9 mouse cellular contexts compared by ENCODE assay signal in the genomic region with DNA sequence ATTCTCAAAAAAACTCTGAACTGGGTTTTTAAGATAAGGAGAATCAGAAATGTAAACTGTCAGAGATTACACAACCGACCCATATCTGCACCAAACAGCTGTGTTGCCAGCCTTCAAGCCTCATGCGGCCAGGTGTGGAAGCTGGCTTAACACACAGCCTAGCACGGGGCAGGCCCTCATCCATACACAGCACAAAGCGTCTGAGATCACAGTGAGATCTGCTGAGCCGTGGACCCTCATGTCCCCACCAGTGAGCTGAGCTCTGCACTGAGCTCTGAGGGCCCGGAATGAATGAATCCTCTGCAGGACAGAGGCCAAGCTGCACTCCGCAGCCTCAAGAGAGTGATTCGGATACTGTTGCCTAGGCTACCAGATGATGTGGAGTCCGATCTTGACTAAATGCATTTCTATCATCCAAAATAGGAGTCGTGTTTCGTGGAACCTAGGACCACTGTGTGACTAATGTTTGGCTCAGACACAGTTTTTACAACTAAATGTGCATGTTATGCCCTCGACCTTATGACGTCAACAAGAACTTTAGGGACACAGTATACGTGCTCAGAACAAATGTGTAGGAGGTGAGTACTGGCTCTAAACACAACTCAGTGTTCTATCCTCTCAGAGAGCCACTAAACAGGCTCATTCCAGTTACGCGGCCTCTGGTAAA. TPM values are rescaled to one million over a fixed set of nuclear protein-coding genes. Genes with fewer than 3 reads are reported as not detected.
DNase-seq lines count a peak whose midpoint lies in the region; ATAC-seq lines count a peak whose summit lies in the region.
"Had no signal": no experiment of that assay in that cellular context is flagged by ENCODE, and none has a peak within 500 bp of the region (broad histone marks: within the 10 kb centered on the region; RNA-seq: fewer than 3 reads in every experiment).

No protein-coding gene starts in this region.

- no peak for DNase-seq in midbrain, embryonic 11.5 days (ENCODE audit: low spot score, missing footprints)
- no peak for DNase-seq in midbrain, embryonic 10.5 days (ENCODE audit: low spot score)
- peak; percentile 42 for DNase-seq in thymus, postnatal 14 days
- no peak for DNase-seq in lung, adult 18-20 months
- no peak for DNase-seq in urinary bladder, adult 18-20 months (ENCODE audit: low spot score in 2 of 2)
- DNase-seq: cerebellum, postnatal 14 days had no signal

- no peaks in the 10 kb centered on the region for H3K9me3 ChIP-seq in midbrain, embryonic 11.5 days (ENCODE audit: control insufficient read depth, low read length)
- no peaks in the 10 kb centered on the region for H3K9me3 ChIP-seq in midbrain, embryonic 10.5 days (replicated peaks)
- no peaks in the 10 kb centered on the region for H3K9me3 ChIP-seq in liver, embryonic 12.5 days (replicated peaks)
- H3K9me3 ChIP-seq: heart, embryonic 15.5 days had no signal

- no peak overlapping the region for H3K9ac ChIP-seq in midbrain, embryonic 11.5 days (ENCODE audit: low read length)
- no peak overlapping the region for H3K9ac ChIP-seq in liver, embryonic 12.5 days
- H3K9ac ChIP-seq: heart, embryonic 15.5 days had no signal

- H3K4me1 ChIP-seq in midbrain, embryonic 11.5 days (ENCODE audit: control insufficient read depth, insufficient read depth, low read length): peaks cover 11% of the 10 kb centered on the region
- H3K4me1 ChIP-seq in midbrain, embryonic 10.5 days: peaks cover 49% of the 10 kb centered on the region
- H3K4me1 ChIP-seq in liver, embryonic 12.5 days: peaks cover 36% of the 10 kb centered on the region

- H3K4me3 ChIP-seq in midbrain, embryonic 11.5 days (ENCODE audit: low read depth, low read length): no peak overlapping the region
- no peak overlapping the region for H3K4me3 ChIP-seq in midbrain, embryonic 10.5 days
- H3K4me3 ChIP-seq in liver, embryonic 12.5 days: no peak overlapping the region
- H3K4me3 ChIP-seq: heart, embryonic 15.5 days had no signal

- 72% methylated on average over 16 of the region's 16 CpGs for WGBS in midbrain, embryonic 11.5 days
- WGBS in midbrain, embryonic 10.5 days: 82% methylated on average over 16 of the region's 16 CpGs
- 56% methylated on average over 16 of the region's 16 CpGs for WGBS in liver, embryonic 12.5 days (ENCODE audit: insufficient replicate concordance)

- H3K27me3 ChIP-seq in midbrain, embryonic 11.5 days (ENCODE audit: control insufficient read depth, insufficient read depth, low read length): no peaks in the 10 kb centered on the region
- peaks cover 1% of the 10 kb centered on the region; the same call in 1 of the 2 replicates for H3K27me3 ChIP-seq in midbrain, embryonic 10.5 days (ENCODE audit: low read depth, poor library complexity, severe bottlenecking)
- H3K27me3 ChIP-seq in liver, embryonic 12.5 days (replicated peaks): no peaks in the 10 kb centered on the region; the same call in 1 of the 2 replicates
- H3K27me3 ChIP-seq: heart, embryonic 15.5 days had no signal

- no peak overlapping the region for H3K27ac ChIP-seq in midbrain, embryonic 11.5 days (ENCODE audit: low read depth, low read length)
- no peak overlapping the region for H3K27ac ChIP-seq in midbrain, embryonic 10.5 days (replicated peaks)
- H3K27ac ChIP-seq in liver, embryonic 12.5 days: peak overlapping the region; percentile 49; the same call in 1 of the 2 replicates

- H3K36me3 ChIP-seq in midbrain, embryonic 11.5 days (ENCODE audit: control insufficient read depth, insufficient read depth, low read length): no peaks in the 10 kb centered on the region
- H3K36me3 ChIP-seq in midbrain, embryonic 10.5 days: peaks cover 15% of the 10 kb centered on the region
- H3K36me3 ChIP-seq in liver, embryonic 12.5 days: peaks cover 47% of the 10 kb centered on the region

- peak; percentile 50 for ATAC-seq in midbrain, embryonic 11.5 days (ENCODE audit: low FRiP score)
- 0 out of 2 replicates have a peak, but pooled peaks have one; percentile 26 for ATAC-seq in erythroid progenitor cell, adult 5-6 weeks (replicated peaks; ENCODE audit: low FRiP score, poor library complexity, severe bottlenecking)
- ATAC-seq in liver, embryonic 12.5 days: peak; percentile 83

- H3K4me2 ChIP-seq in midbrain, embryonic 11.5 days: no peak overlapping the region
- H3K4me2 ChIP-seq in liver, embryonic 12.5 days: no peak overlapping the region
- H3K4me2 ChIP-seq: heart, embryonic 15.5 days had no signal

RNA-seq across cellular contexts. Expression of gene Ern1, which starts 27.6 kb away (rescaled TPM):
- polyA plus RNA-seq in midbrain, embryonic 11.5 days (2014; fragmentation: Nextera tagmentation; extraction: Ambion mirVana): 4.6 and 5.5 TPM in 2 replicates
- polyA plus RNA-seq in midbrain, embryonic 10.5 days (2016; fragmentation: Nextera tagmentation; extraction: Ambion mirVana): 5.0 and 5.2 TPM in 2 replicates
- 8.8 and 11.9 TPM in 2 replicates for total RNA-seq in erythroid progenitor cell, adult 5-6 weeks (2015; ENCODE audit: low replicate concordance)
- total RNA-seq in erythroid progenitor cell, adult 5-6 weeks (2017; ENCODE audit: low replicate concordance): 5.9 and 6.7 TPM in 2 replicates
- 6.7 and 6.8 TPM in 2 replicates for polyA plus RNA-seq in liver, embryonic 12.5 days (2016; fragmentation: Nextera tagmentation; extraction: Ambion mirVana)

Comparison
In these comparisons a context has a peak if more than half of its experiments do, and no peak if none do; other contexts are left out.
1. ATAC-seq: peak in every context shown above with its lines; median percentile 83 in liver, embryonic 12.5 days; 50 in midbrain, embryonic 11.5 days; 26 in erythroid progenitor cell, adult 5-6 weeks.